Comparison of ENCODE assay signal across 27 mouse cellular contexts in genomic region chr4:114500317-114500716, GRCm38 (mm10).
DNase-seq lines count a peak whose midpoint lies in the region; ATAC-seq and TF ChIP-seq lines count a peak whose summit lies in the region.
"Had no signal": no experiment of that assay in that cellular context is flagged by ENCODE, and none has a peak within 500 bp of the region (broad histone marks: within the 10 kb centered on the region; RNA-seq: fewer than 3 reads in every experiment).

No protein-coding gene starts in this region.

- no peaks in the 10 kb centered on the region for H3K79me2 ChIP-seq in heart, adult 2 months (replicated peaks; ENCODE audit: control insufficient read depth, insufficient read depth, low read length)

- TF ChIP-seq POLR2A in heart, adult 2 months (IDR thresholded peaks at IDR 0.05; ENCODE audit: insufficient read depth, low read depth, low read length) = no peak

- H3K36me3 ChIP-seq in heart, adult 2 months (ENCODE audit: control insufficient read depth, insufficient read depth, low read length) = peaks cover 3% of the 10 kb centered on the region
- no peaks in the 10 kb centered on the region for H3K36me3 ChIP-seq in neural tube, embryonic 11.5 days (ENCODE audit: control insufficient read depth, insufficient read depth, low read length)
- peaks cover 3% of the 10 kb centered on the region; the same call in 1 of the 2 replicates for H3K36me3 ChIP-seq in kidney, postnatal 0 days (ENCODE audit: insufficient read depth, low read length)
- H3K36me3 ChIP-seq in hindbrain, postnatal 0 days (ENCODE audit: insufficient read depth, low read length) = no peaks in the 10 kb centered on the region
- H3K36me3 ChIP-seq: embryonic facial prominence, embryonic 12.5 days; forebrain, embryonic 15.5 days; G1E; heart, embryonic 10.5 days; hindbrain, embryonic 10.5 days; hindbrain, embryonic 15.5 days; limb, embryonic 10.5 days; limb, embryonic 15.5 days; liver, embryonic 13.5 days; midbrain, embryonic 15.5 days; neural tube, embryonic 12.5 days had no signal

- no peaks in the 10 kb centered on the region for H3K27me3 ChIP-seq in heart, adult 2 months (ENCODE audit: control insufficient read depth, insufficient read depth, low read length)
- no peaks in the 10 kb centered on the region for H3K27me3 ChIP-seq in neural tube, embryonic 11.5 days (ENCODE audit: control insufficient read depth, insufficient read depth, low read length)
- no peaks in the 10 kb centered on the region for H3K27me3 ChIP-seq in kidney, postnatal 0 days (ENCODE audit: insufficient read depth, low read length)
- H3K27me3 ChIP-seq in hindbrain, postnatal 0 days (ENCODE audit: insufficient read depth, low read length) = no peaks in the 10 kb centered on the region
- H3K27me3 ChIP-seq: embryonic facial prominence, embryonic 12.5 days; forebrain, embryonic 15.5 days; hindbrain, embryonic 15.5 days; liver, embryonic 13.5 days; midbrain, embryonic 15.5 days; neural tube, embryonic 12.5 days had no signal

- TF ChIP-seq CTCF in heart, adult 2 months (IDR thresholded peaks at IDR 0.05) = no peak
- no peak for TF ChIP-seq CTCF in kidney, postnatal 0 days (IDR thresholded peaks at IDR 0.05; ENCODE audit: low read depth)
- TF ChIP-seq CTCF in hindbrain, postnatal 0 days (IDR thresholded peaks at IDR 0.05; ENCODE audit: low read depth) = no peak

- TF ChIP-seq EP300 in heart, adult 2 months (IDR thresholded peaks at IDR 0.05; ENCODE audit: insufficient read depth, low read depth, low read length) = no peak

- peak overlapping the region; percentile 29; the same call in 1 of the 2 replicates for H3K27ac ChIP-seq in heart, adult 2 months
- no peak overlapping the region for H3K27ac ChIP-seq in neural tube, embryonic 11.5 days (ENCODE audit: low read depth, low read length)
- H3K27ac ChIP-seq in kidney, postnatal 0 days = 0 out of 2 replicates have a peak overlapping the region, but pooled peaks have one; percentile 19
- no peak overlapping the region for H3K27ac ChIP-seq in hindbrain, postnatal 0 days
- H3K27ac ChIP-seq: embryonic facial prominence, embryonic 12.5 days; forebrain, embryonic 15.5 days; gastrocnemius, adult 2 months; heart, embryonic 10.5 days; hindbrain, embryonic 10.5 days; hindbrain, embryonic 15.5 days; limb, embryonic 10.5 days; limb, embryonic 15.5 days; liver, embryonic 13.5 days; macrophage; midbrain, embryonic 15.5 days; neural tube, embryonic 12.5 days had no signal

- intact Hi-C loops in heart, adult 2 months (cut with DNase I) = loop anchor here (2.0 to 5.0 kb wide), 2 partner anchors 40 to 112 kb away; no protein-coding TSS in a partner anchor
- intact Hi-C loops in heart, postnatal 14 days (cut with DNase I) = no loop called here
- intact Hi-C loops in left cerebral cortex, postnatal 25 days (cut with DNase I) = no loop called here

- no peak overlapping the region for H3K4me2 ChIP-seq in neural tube, embryonic 11.5 days (ENCODE audit: low read depth)
- no peak overlapping the region for H3K4me2 ChIP-seq in kidney, postnatal 0 days (ENCODE audit: low read length)
- no peak overlapping the region for H3K4me2 ChIP-seq in hindbrain, postnatal 0 days (ENCODE audit: low read depth, low read length)
- H3K4me2 ChIP-seq: embryonic facial prominence, embryonic 12.5 days; forebrain, embryonic 15.5 days; hindbrain, embryonic 15.5 days; limb, embryonic 15.5 days; liver, embryonic 13.5 days; midbrain, embryonic 15.5 days; neural tube, embryonic 12.5 days had no signal

- DNase-seq in heart, adult 2 months = no peak
- DNase-seq in heart, postnatal 14 days = no peak
- peak; percentile 32 for DNase-seq in neural tube, embryonic 11.5 days (ENCODE audit: low spot score)
- DNase-seq in neural tube, embryonic 10.5 days (ENCODE audit: extremely low spot score, low spot score) = no peak
- DNase-seq in kidney, postnatal 0 days (ENCODE audit: low spot score) = peak; percentile 28
- DNase-seq in left cerebral cortex, postnatal 25 days (ENCODE audit: low spot score in 2 of 2) = no peak
- DNase-seq in hindbrain, postnatal 0 days (ENCODE audit: low spot score) = no peak
- no peak for DNase-seq in cerebellum, adult 18-20 months
- DNase-seq: adrenal gland, adult 8-10 months; cerebellum, adult 8-10 months; cerebellum, postnatal 25 days; gastrocnemius, adult 2 months; gastrocnemius, postnatal 36 days; layer of hippocampus, postnatal 36 days; liver, embryonic 13.5 days; lung, adult 18-20 months had no signal

- H3K9me3 ChIP-seq in neural tube, embryonic 11.5 days (ENCODE audit: control insufficient read depth, low read length) = no peaks in the 10 kb centered on the region
- H3K9me3 ChIP-seq in kidney, postnatal 0 days (replicated peaks; ENCODE audit: low read length) = no peaks in the 10 kb centered on the region
- no peaks in the 10 kb centered on the region for H3K9me3 ChIP-seq in hindbrain, postnatal 0 days (ENCODE audit: low read length)
- H3K9me3 ChIP-seq: embryonic facial prominence, embryonic 12.5 days; forebrain, embryonic 15.5 days; heart, embryonic 10.5 days; hindbrain, embryonic 10.5 days; hindbrain, embryonic 15.5 days; limb, embryonic 10.5 days; limb, embryonic 15.5 days; liver, embryonic 13.5 days; midbrain, embryonic 15.5 days; neural tube, embryonic 12.5 days had no signal

- no peak overlapping the region for H3K9ac ChIP-seq in heart, adult 2 months (ENCODE audit: low read depth, low read length)
- H3K9ac ChIP-seq in neural tube, embryonic 11.5 days (ENCODE audit: low read length) = no peak overlapping the region
- no peak overlapping the region for H3K9ac ChIP-seq in kidney, postnatal 0 days (ENCODE audit: low read depth, low read length)
- no peak overlapping the region for H3K9ac ChIP-seq in hindbrain, postnatal 0 days (replicated peaks; ENCODE audit: low read length)
- H3K9ac ChIP-seq: embryonic facial prominence, embryonic 12.5 days; forebrain, embryonic 15.5 days; hindbrain, embryonic 15.5 days; limb, embryonic 15.5 days; liver, embryonic 13.5 days; midbrain, embryonic 15.5 days; neural tube, embryonic 12.5 days had no signal

- no peak overlapping the region for H3K4me3 ChIP-seq in heart, adult 2 months
- H3K4me3 ChIP-seq in neural tube, embryonic 11.5 days (ENCODE audit: low read depth, low read length) = no peak overlapping the region
- no peak overlapping the region for H3K4me3 ChIP-seq in kidney, postnatal 0 days (replicated peaks; ENCODE audit: low read depth, low read length)
- H3K4me3 ChIP-seq in hindbrain, postnatal 0 days (ENCODE audit: low read length) = no peak overlapping the region
- H3K4me3 ChIP-seq: embryonic facial prominence, embryonic 12.5 days; forebrain, embryonic 15.5 days; gastrocnemius, adult 2 months; heart, embryonic 10.5 days; hindbrain, embryonic 10.5 days; hindbrain, embryonic 15.5 days; limb, embryonic 10.5 days; limb, embryonic 15.5 days; liver, embryonic 13.5 days; midbrain, embryonic 15.5 days; neural tube, embryonic 12.5 days had no signal

- no peak for ATAC-seq in neural tube, embryonic 11.5 days (ENCODE audit: insufficient read depth, low FRiP score, low TSS enrichment)
- ATAC-seq in kidney, postnatal 0 days (replicated peaks; ENCODE audit: low FRiP score, low read depth) = no peak; the same call in 1 of the 2 replicates
- no peak for ATAC-seq in hindbrain, postnatal 0 days
- ATAC-seq: forebrain, embryonic 15.5 days; midbrain, embryonic 15.5 days had no signal

- peaks cover 5% of the 10 kb centered on the region; the same call in 1 of the 2 replicates for H3K4me1 ChIP-seq in heart, adult 2 months (ENCODE audit: control insufficient read depth, insufficient read depth, low read length)
- peaks cover 8% of the 10 kb centered on the region; the same call in 1 of the 2 replicates for H3K4me1 ChIP-seq in neural tube, embryonic 11.5 days (ENCODE audit: control insufficient read depth, insufficient read depth, low read length)
- H3K4me1 ChIP-seq in kidney, postnatal 0 days (replicated peaks; ENCODE audit: insufficient read depth, low read length) = no peaks in the 10 kb centered on the region
- H3K4me1 ChIP-seq in hindbrain, postnatal 0 days (ENCODE audit: insufficient read depth, low read length) = no peaks in the 10 kb centered on the region
- H3K4me1 ChIP-seq: forebrain, embryonic 15.5 days; liver, embryonic 13.5 days had no signal

- 83% methylated on average over 7 of the region's 7 CpGs for WGBS in heart, adult 2 months
- WGBS in neural tube, embryonic 11.5 days = 33% methylated on average over 7 of the region's 7 CpGs
- WGBS in kidney, postnatal 0 days = 30% methylated on average over 7 of the region's 7 CpGs
- 68% methylated on average over 7 of the region's 7 CpGs for WGBS in hindbrain, postnatal 0 days

Comparison
In these comparisons a context has a peak if more than half of its experiments do, and no peak if none do; other contexts are left out.
1. DNase-seq: peak in neural tube, embryonic 11.5 days (single experiment) and kidney, postnatal 0 days (single experiment); none in heart, adult 2 months (0 of 2), heart, postnatal 14 days (0 of 2), neural tube, embryonic 10.5 days (single experiment), left cerebral cortex, postnatal 25 days (0 of 2), hindbrain, postnatal 0 days (single experiment) and cerebellum, adult 18-20 months (0 of 2).
2. H3K27ac ChIP-seq: peak in heart, adult 2 months (single experiment) and kidney, postnatal 0 days (single experiment); none in neural tube, embryonic 11.5 days (single experiment) and hindbrain, postnatal 0 days (single experiment).